In genomic region chr2:11464661-11465099, GRCm38 (mm10) we compare ENCODE assay signal across 8 mouse cellular contexts.
DNase-seq lines count a peak whose midpoint lies in the region; ATAC-seq and TF ChIP-seq lines count a peak whose summit lies in the region.

No protein-coding gene starts in this region.

- no peaks in the 10 kb centered on the region for H3K27me3 ChIP-seq in kidney, adult 2 months (replicated peaks; ENCODE audit: control insufficient read depth, insufficient read depth, low read length)
- no peaks in the 10 kb centered on the region for H3K27me3 ChIP-seq in hindbrain, embryonic 16.5 days (replicated peaks; ENCODE audit: control insufficient read depth, insufficient read depth, low read length)
- no peaks in the 10 kb centered on the region for H3K27me3 ChIP-seq in neural tube, embryonic 13.5 days
- H3K27me3 ChIP-seq in forebrain, postnatal 0 days (ENCODE audit: insufficient read depth, low read length): no peaks in the 10 kb centered on the region

- H3K4me3 ChIP-seq in kidney, adult 2 months (ENCODE audit: insufficient read depth, low read depth, low read length): no peak overlapping the region
- H3K4me3 ChIP-seq in hindbrain, embryonic 16.5 days (ENCODE audit: low read length): no peak overlapping the region
- H3K4me3 ChIP-seq in neural tube, embryonic 13.5 days: no peak overlapping the region
- no peak overlapping the region for H3K4me3 ChIP-seq in forebrain, postnatal 0 days (ENCODE audit: low read depth, low read length)

- H3K36me3 ChIP-seq in kidney, adult 2 months (ENCODE audit: control insufficient read depth, insufficient read depth, low read length): no peaks in the 10 kb centered on the region
- no peaks in the 10 kb centered on the region for H3K36me3 ChIP-seq in hindbrain, embryonic 16.5 days (ENCODE audit: control insufficient read depth, insufficient read depth, low read length)
- H3K36me3 ChIP-seq in neural tube, embryonic 13.5 days: peaks cover 10% of the 10 kb centered on the region; the same call in 1 of the 2 replicates
- no peaks in the 10 kb centered on the region for H3K36me3 ChIP-seq in forebrain, postnatal 0 days (ENCODE audit: insufficient read depth)

- no peak for TF ChIP-seq POLR2A in kidney, adult 2 months (IDR thresholded peaks at IDR 0.05; ENCODE audit: low read depth, low read length)

- H3K9ac ChIP-seq in hindbrain, embryonic 16.5 days (ENCODE audit: low read depth, low read length): no peak overlapping the region
- H3K9ac ChIP-seq in neural tube, embryonic 13.5 days: no peak overlapping the region
- H3K9ac ChIP-seq in forebrain, postnatal 0 days: no peak overlapping the region

- no peak for TF ChIP-seq CTCF in kidney, adult 2 months (conservative IDR thresholded peaks at IDR 0.05; ENCODE audit: insufficient read depth, insufficient read length, low read depth, low read length)
- TF ChIP-seq CTCF in forebrain, postnatal 0 days (IDR thresholded peaks at IDR 0.05; ENCODE audit: low read depth): no peak

- 48% methylated on average over 3 of the region's 3 CpGs for WGBS in kidney, adult 2 months
- WGBS in hindbrain, embryonic 16.5 days: 14% methylated on average over 3 of the region's 3 CpGs
- 20% methylated on average over 3 of the region's 3 CpGs for WGBS in neural tube, embryonic 13.5 days
- 30% methylated on average over 3 of the region's 3 CpGs for WGBS in forebrain, postnatal 0 days

- H3K27ac ChIP-seq in kidney, adult 2 months (ENCODE audit: insufficient read depth, low read depth, low read length): no peak overlapping the region
- H3K27ac ChIP-seq in hindbrain, embryonic 16.5 days (ENCODE audit: low read depth, low read length): no peak overlapping the region
- no peak overlapping the region for H3K27ac ChIP-seq in neural tube, embryonic 13.5 days (replicated peaks)
- H3K27ac ChIP-seq in forebrain, postnatal 0 days (ENCODE audit: low read depth, low read length): no peak overlapping the region

- peak; percentile 41 for DNase-seq in kidney, adult 2 months
- no peak for DNase-seq in kidney, postnatal 4 days
- DNase-seq in Muller cell, postnatal 12 days (ENCODE audit: inconsistent ontology term): peak; percentile 89
- DNase-seq in gastrocnemius, postnatal 25 days: no peak
- DNase-seq in heart, postnatal 36 days: no peak
- DNase-seq in forebrain, postnatal 0 days: no peak

- H3K9me3 ChIP-seq in hindbrain, embryonic 16.5 days (ENCODE audit: control insufficient read depth, low read length): no peaks in the 10 kb centered on the region
- H3K9me3 ChIP-seq in neural tube, embryonic 13.5 days: no peaks in the 10 kb centered on the region
- H3K9me3 ChIP-seq in forebrain, postnatal 0 days (ENCODE audit: low read length): no peaks in the 10 kb centered on the region

- intact Hi-C loops in heart, postnatal 36 days (cut with DNase I): no loop called here

- H3K4me1 ChIP-seq in kidney, adult 2 months (ENCODE audit: control insufficient read depth, insufficient read depth, low read length): no peaks in the 10 kb centered on the region; the same call in 1 of the 2 replicates
- H3K4me1 ChIP-seq in hindbrain, embryonic 16.5 days (ENCODE audit: control insufficient read depth, insufficient read depth, low read depth, low read length): no peaks in the 10 kb centered on the region
- H3K4me1 ChIP-seq in neural tube, embryonic 13.5 days (replicated peaks): peaks cover 9% of the 10 kb centered on the region
- H3K4me1 ChIP-seq in forebrain, postnatal 0 days (ENCODE audit: insufficient read depth): no peaks in the 10 kb centered on the region

- ATAC-seq in hindbrain, embryonic 16.5 days: peak; percentile 96
- ATAC-seq in neural tube, embryonic 13.5 days (ENCODE audit: low read depth): peak; percentile 89
- ATAC-seq in forebrain, postnatal 0 days: no peak

- no peak overlapping the region for H3K4me2 ChIP-seq in hindbrain, embryonic 16.5 days (ENCODE audit: low read length)
- H3K4me2 ChIP-seq in neural tube, embryonic 13.5 days: no peak overlapping the region
- H3K4me2 ChIP-seq in forebrain, postnatal 0 days (ENCODE audit: low read depth): no peak overlapping the region

Comparison
In these comparisons a context has a peak if more than half of its experiments do, and no peak if none do; other contexts are left out.
1. DNase-seq: peak in kidney, adult 2 months (single experiment) and Muller cell, postnatal 12 days (single experiment); none in kidney, postnatal 4 days (0 of 2), gastrocnemius, postnatal 25 days (single experiment), heart, postnatal 36 days (0 of 2) and forebrain, postnatal 0 days (single experiment).